Comparison of ENCODE assay signal across 8 mouse cellular contexts in genomic region chr10:80985241-80985969, GRCm38 (mm10). TPM values are rescaled to one million over a fixed set of nuclear protein-coding genes. Genes with fewer than 3 reads are reported as not detected.
DNase-seq lines count a peak whose midpoint lies in the region; ATAC-seq lines count a peak whose summit lies in the region.

No protein-coding gene starts in this region.

- 11% methylated on average over 37 of the region's 37 CpGs for WGBS in heart, embryonic 15.5 days
- 12% methylated on average over 37 of the region's 37 CpGs for WGBS in limb, embryonic 11.5 days
- 10% methylated on average over 35 of the region's 37 CpGs for WGBS in midbrain, embryonic 12.5 days

- H3K36me3 ChIP-seq in heart, embryonic 15.5 days = no peaks in the 10 kb centered on the region
- H3K36me3 ChIP-seq in limb, embryonic 11.5 days (ENCODE audit: control insufficient read depth, insufficient read depth, low read length) = no peaks in the 10 kb centered on the region
- no peaks in the 10 kb centered on the region for H3K36me3 ChIP-seq in midbrain, embryonic 12.5 days

- H3K9ac ChIP-seq in heart, embryonic 15.5 days = peak overlapping the region; percentile 46; the same call in 1 of the 2 replicates
- H3K9ac ChIP-seq in limb, embryonic 11.5 days (ENCODE audit: low read length) = no peak overlapping the region
- no peak overlapping the region; the same call in 1 of the 2 replicates for H3K9ac ChIP-seq in midbrain, embryonic 12.5 days (replicated peaks)

- no peak overlapping the region for H3K27ac ChIP-seq in heart, embryonic 15.5 days
- no peak overlapping the region for H3K27ac ChIP-seq in limb, embryonic 11.5 days (replicated peaks; ENCODE audit: low read depth, low read length)
- no peak overlapping the region for H3K27ac ChIP-seq in midbrain, embryonic 12.5 days (replicated peaks)

- peaks cover 32% of the 10 kb centered on the region for H3K27me3 ChIP-seq in heart, embryonic 15.5 days
- H3K27me3 ChIP-seq in limb, embryonic 11.5 days (ENCODE audit: control insufficient read depth, insufficient read depth, low read length) = peaks cover 37% of the 10 kb centered on the region
- peaks cover 58% of the 10 kb centered on the region for H3K27me3 ChIP-seq in midbrain, embryonic 12.5 days

- peak overlapping the region; percentile 44 for H3K4me3 ChIP-seq in heart, embryonic 15.5 days
- H3K4me3 ChIP-seq in limb, embryonic 11.5 days (ENCODE audit: low read depth, low read length) = no peak overlapping the region
- H3K4me3 ChIP-seq in midbrain, embryonic 12.5 days = 0 out of 2 replicates have a peak overlapping the region, but pooled peaks have one; percentile 15

- H3K4me1 ChIP-seq in heart, embryonic 15.5 days (replicated peaks) = peaks cover 26% of the 10 kb centered on the region
- peaks cover 5% of the 10 kb centered on the region; the same call in 1 of the 2 replicates for H3K4me1 ChIP-seq in limb, embryonic 11.5 days (ENCODE audit: control insufficient read depth, insufficient read depth, low read length)
- H3K4me1 ChIP-seq in midbrain, embryonic 12.5 days = peaks cover 7% of the 10 kb centered on the region

- H3K4me2 ChIP-seq in heart, embryonic 15.5 days = peak overlapping the region; percentile 83
- H3K4me2 ChIP-seq in limb, embryonic 11.5 days (ENCODE audit: low read depth, severe bottlenecking) = 0 out of 2 replicates have a peak overlapping the region, but pooled peaks have one; percentile 7
- H3K4me2 ChIP-seq in midbrain, embryonic 12.5 days (replicated peaks) = peak overlapping the region; percentile 32

- no peak for ATAC-seq in heart, embryonic 15.5 days (replicated peaks; ENCODE audit: insufficient number of reproducible peaks, insufficient read depth, low FRiP score, low read depth)
- ATAC-seq in limb, embryonic 11.5 days (ENCODE audit: insufficient number of reproducible peaks, low FRiP score, low TSS enrichment, low read depth) = no peak
- ATAC-seq in midbrain, embryonic 12.5 days (ENCODE audit: low FRiP score, low read depth) = no peak

- H3K9me3 ChIP-seq in heart, embryonic 15.5 days (replicated peaks) = no peaks in the 10 kb centered on the region
- H3K9me3 ChIP-seq in limb, embryonic 11.5 days (ENCODE audit: control insufficient read depth, low read length) = no peaks in the 10 kb centered on the region
- H3K9me3 ChIP-seq in midbrain, embryonic 12.5 days = no peaks in the 10 kb centered on the region

- peak; percentile 50 to 62 for DNase-seq in urinary bladder, adult 18-20 months (ENCODE audit: low spot score in 2 of 2)
- DNase-seq in urinary bladder, postnatal 10 days (ENCODE audit: low spot score) = no peak
- peak; percentile 63 to 65 for DNase-seq in cerebellum, postnatal 25 days
- no peak for DNase-seq in limb, embryonic 11.5 days (ENCODE audit: low spot score)
- no peak for DNase-seq in layer of hippocampus, adult 8-10 months (ENCODE audit: low spot score in 2 of 2)
- DNase-seq in layer of hippocampus, adult 11-12 months (ENCODE audit: low spot score) = no peak

RNA-seq across cellular contexts. Expression of gene Gng7, which starts 29.3 kb away (rescaled TPM):
- 1.1 and 1.9 TPM in 2 replicates for polyA plus RNA-seq in heart, embryonic 15.5 days (2015; fragmentation: Nextera tagmentation; extraction: Ambion mirVana)
- 4.6 and 4.8 TPM in 2 replicates for polyA plus RNA-seq in limb, embryonic 11.5 days (2014; fragmentation: Nextera tagmentation; extraction: Ambion mirVana)
- polyA plus RNA-seq in midbrain, embryonic 12.5 days (2016; fragmentation: Nextera tagmentation; extraction: Ambion mirVana) = 8.8 and 9.3 TPM in 2 replicates
- 100 to 1,000 TPM; 130 to 139 (median 135) TPM for total RNA-seq in layer of hippocampus, adult 8-10 months (2022)

RNA-seq across cellular contexts. Expression of gene Diras1, which starts 40.1 kb away (rescaled TPM):
- polyA plus RNA-seq in heart, embryonic 15.5 days (2015; fragmentation: Nextera tagmentation; extraction: Ambion mirVana) = 0.29 TPM in 1 of 2 replicates, not detected in the other
- 0.07 and 0.16 TPM in 2 replicates for polyA plus RNA-seq in limb, embryonic 11.5 days (2014; fragmentation: Nextera tagmentation; extraction: Ambion mirVana)
- 11.3 and 13.4 TPM in 2 replicates for polyA plus RNA-seq in midbrain, embryonic 12.5 days (2016; fragmentation: Nextera tagmentation; extraction: Ambion mirVana)
- 10 to 100 TPM; 88.3 to 96.9 (median 90.2) TPM for total RNA-seq in layer of hippocampus, adult 8-10 months (2022)

RNA-seq across cellular contexts. Expression of gene Slc39a3, which starts 51.8 kb away (rescaled TPM):
- 7.1 and 11.8 TPM in 2 replicates for polyA plus RNA-seq in heart, embryonic 15.5 days (2015; fragmentation: Nextera tagmentation; extraction: Ambion mirVana)
- 7.8 and 7.9 TPM in 2 replicates for polyA plus RNA-seq in limb, embryonic 11.5 days (2014; fragmentation: Nextera tagmentation; extraction: Ambion mirVana)
- polyA plus RNA-seq in midbrain, embryonic 12.5 days (2016; fragmentation: Nextera tagmentation; extraction: Ambion mirVana) = 33.1 and 34.9 TPM in 2 replicates
- total RNA-seq in layer of hippocampus, adult 8-10 months (2022) = 10 to 100 TPM; 55.5 to 60.8 (median 60.0) TPM

RNA-seq across cellular contexts. Expression of gene Gadd45b, which starts 55.5 kb away (rescaled TPM):
- 30.8 and 34.1 TPM in 2 replicates for polyA plus RNA-seq in heart, embryonic 15.5 days (2015; fragmentation: Nextera tagmentation; extraction: Ambion mirVana)
- polyA plus RNA-seq in limb, embryonic 11.5 days (2014; fragmentation: Nextera tagmentation; extraction: Ambion mirVana) = 10.9 and 12.3 TPM in 2 replicates
- polyA plus RNA-seq in midbrain, embryonic 12.5 days (2016; fragmentation: Nextera tagmentation; extraction: Ambion mirVana) = 8.7 and 11.8 TPM in 2 replicates
- 10 to 100 TPM; 17.4 to 22.9 (median 20.2) TPM for total RNA-seq in layer of hippocampus, adult 8-10 months (2022)

Comparison
In these comparisons a context has a peak if more than half of its experiments do, and no peak if none do; other contexts are left out.
1. DNase-seq: peak in urinary bladder, adult 18-20 months (2 of 2) and cerebellum, postnatal 25 days (2 of 2); none in urinary bladder, postnatal 10 days (single experiment), limb, embryonic 11.5 days (single experiment), layer of hippocampus, adult 8-10 months (0 of 2) and layer of hippocampus, adult 11-12 months (single experiment).
2. H3K4me2 ChIP-seq: peak in every context shown above with its lines; median percentile 83 in heart, embryonic 15.5 days; 32 in midbrain, embryonic 12.5 days; 7 in limb, embryonic 11.5 days.